Mouse (Mus musculus): ENCODE results near the gene B4galt1. TPM values are rescaled to one million over a fixed set of nuclear protein-coding genes. Genes with fewer than 3 reads are reported as not detected.

The B4galt1 gene
- 10 to 100 TPM; 52.5 to 61.3 TPM for polyA plus RNA-seq (2017; shearing (Covaris generic))

DNA sequence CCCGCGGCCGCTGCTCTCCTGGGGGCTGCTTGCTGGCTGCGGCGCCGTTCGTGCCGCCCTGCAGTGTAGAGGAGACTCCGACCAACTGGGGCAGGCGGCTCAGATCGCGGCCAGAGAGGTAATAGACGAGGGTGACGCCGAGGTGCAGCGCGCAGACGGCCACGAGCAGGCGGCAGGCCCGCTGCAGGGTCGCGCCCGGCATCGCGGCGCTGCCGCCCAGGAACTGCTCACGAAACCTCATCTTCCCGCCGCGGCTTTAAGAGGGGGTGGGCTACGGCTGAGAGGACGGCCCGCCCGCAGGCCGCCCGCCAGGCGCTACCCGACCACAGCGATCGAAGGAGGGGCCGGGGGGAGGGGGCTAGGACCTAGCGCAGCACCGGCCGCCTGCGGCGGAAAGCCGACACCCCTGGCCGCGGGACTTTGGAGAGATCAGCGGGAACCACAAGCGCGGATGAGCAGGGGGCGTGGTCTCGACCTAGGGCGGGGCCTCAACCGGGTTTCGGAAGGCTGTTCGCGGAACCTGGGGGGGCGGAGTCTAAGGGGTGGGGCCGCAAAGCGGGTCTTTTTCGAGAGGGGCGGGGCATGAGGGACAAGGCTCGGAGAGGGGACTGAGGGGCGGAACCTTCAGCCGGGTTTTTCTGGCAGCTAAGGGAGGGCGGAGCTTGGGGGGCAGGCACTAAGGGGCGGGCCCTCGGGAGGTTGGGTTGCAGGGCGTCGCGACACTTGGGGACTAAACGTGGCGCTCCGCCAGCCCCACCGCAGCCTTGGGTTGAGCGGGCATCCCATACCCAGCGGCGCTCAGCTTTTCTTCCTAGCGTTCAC, at the start of gene B4galt1:
B4galt1 (minus strand) TSS at position 441 of the 822 bp plus-strand sequence.
- ATAC-seq = peak; percentile 83

DNA sequence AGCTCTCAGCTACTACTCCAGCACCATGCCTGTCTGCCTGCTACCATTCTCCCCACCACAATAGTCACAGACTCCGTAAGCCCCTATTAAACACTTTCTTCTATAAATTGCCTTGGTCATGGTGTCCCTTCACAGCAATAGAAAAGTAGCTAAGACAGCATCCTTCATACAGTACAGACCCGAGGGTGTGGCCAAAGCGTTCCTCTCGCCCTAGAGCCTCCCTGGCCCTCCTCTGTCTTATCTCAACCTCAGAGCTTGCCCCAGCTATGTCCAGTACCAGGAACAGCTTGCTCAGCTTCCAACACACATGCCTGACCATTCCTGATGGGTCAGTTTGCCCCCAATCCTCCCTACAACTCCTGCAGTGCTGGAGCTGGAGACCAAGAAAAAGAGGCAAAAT, 46.8 kb upstream of the B4galt1 start:
- no peak for ATAC-seq

DNA sequence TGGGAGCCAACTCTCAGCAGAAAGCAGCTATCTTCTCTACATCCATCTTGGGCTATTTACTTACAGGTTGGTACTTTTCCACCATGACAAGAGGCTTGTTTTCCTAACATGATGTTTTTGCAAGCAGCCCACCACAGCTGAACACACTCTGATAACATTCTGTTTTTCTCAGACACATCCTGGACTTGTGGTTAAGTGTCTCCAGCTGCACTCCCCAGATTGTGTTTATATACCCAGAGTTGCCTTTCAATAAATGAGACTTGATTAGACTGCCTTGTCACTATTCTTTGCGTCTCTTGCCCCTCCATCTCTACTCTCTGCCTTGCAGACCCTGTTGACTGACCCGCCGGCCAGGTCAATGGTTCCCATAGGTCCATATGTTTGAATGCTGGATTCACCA, 46.3 kb upstream of the B4galt1 start:
- no peak for ATAC-seq

DNA sequence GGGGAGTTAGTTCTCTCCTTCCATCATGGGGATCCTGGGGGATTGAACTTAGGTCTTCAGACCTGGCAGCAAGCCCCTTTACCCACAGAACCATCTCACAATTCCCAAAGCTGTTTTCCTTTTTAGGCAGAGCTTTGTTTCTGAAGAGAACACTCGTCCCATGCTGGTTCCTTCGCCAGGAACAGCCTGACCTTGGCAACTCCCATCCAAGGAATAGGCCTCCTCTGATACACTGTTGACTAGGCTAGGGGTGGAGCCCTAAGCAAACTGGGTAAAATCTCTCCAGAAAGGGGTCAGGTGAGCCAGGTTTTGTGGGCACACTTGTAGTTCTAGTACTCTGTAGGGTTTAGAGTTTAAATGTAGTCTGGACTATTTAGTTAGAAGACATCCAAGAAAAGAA, 45.5 kb upstream of the B4galt1 start:
- no peak for ATAC-seq

DNA sequence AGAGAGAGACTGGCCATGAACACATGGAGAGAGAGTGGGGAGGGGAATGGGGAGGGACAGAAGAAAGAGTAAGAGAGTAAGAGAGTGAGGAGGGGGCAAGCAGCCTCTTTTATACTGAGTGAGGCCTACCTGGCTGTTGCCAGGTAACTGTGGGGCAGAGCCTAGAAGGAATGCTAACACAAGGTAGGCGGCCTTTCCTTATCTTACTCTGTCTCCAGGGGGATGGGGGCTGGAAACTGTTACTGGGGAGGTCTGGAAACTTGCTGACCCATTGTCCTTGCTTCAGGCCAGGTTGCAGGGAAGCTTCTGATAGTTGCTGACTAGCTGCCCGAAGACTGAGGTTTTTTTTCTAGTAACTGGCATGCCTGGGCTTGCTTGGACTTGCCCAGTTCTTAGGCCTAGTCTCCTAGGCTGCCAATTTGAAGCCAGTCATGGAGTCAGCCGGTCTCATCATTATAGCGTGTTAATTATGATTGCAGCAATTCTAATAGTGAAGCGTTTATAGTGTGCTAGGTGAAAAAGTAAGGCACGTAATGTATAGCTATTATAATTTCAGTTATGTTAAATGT, 44.8 kb upstream of the B4galt1 start:
- ATAC-seq = no peak

DNA sequence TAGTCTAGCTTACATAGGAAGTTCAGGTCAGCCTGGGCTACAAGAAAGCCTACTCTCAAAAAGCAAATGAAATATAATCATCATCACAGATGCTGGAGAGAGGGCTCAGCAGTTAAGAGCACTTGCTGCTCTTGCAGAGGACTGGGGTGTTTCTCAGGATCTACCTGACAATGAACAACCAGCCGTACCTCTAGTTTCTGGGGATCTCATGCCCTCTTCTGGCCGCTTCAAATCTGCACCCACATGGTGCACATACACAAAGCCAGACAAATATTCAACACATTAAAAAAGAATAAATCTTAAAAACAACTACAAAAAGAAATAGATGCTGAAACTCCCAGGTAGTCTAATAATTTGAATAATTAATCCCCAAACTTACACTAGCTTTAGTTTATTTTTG, 41.8 kb upstream of the B4galt1 start:
- ATAC-seq = no peak

DNA sequence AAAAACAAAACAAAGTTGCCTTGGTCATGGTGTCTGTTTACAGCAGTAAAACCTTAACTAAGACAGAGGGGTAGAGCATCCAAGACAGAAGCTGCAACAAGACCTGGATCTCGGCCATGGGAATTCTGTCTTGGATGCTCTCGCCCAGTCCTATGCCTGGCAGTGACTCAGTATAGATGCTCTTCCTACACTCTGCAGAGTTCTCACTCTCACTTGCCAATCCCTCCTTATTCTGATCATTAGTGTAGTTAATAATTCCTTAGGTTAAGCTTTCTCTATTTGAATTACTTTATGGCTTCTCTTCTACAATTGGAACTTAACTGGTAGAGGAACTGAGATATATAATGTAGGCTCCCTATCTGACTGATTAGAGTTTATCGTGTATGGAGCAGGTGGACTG, 41.3 kb upstream of the B4galt1 start:
- ATAC-seq = no peak

DNA sequence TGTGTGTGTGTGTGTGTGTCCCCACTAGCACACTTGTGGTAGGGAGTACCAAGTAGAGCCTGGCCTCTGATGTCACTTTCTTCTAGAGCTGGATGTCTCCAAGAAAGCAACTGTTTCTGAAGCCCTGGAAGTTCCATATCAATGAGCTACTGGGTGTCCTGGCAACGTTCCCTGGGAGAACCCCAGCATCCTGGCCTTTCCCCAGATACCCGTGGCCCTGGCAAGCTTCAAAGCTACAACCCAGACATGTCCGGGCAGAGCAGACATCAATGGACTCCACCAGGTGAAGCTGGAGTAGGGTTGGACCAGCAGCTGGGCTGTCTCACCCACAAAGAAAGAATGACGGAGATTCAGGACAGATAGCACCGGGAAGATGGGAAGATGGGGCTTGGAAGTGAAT, 37.4 kb upstream of the B4galt1 start:
- ATAC-seq = no peak

DNA sequence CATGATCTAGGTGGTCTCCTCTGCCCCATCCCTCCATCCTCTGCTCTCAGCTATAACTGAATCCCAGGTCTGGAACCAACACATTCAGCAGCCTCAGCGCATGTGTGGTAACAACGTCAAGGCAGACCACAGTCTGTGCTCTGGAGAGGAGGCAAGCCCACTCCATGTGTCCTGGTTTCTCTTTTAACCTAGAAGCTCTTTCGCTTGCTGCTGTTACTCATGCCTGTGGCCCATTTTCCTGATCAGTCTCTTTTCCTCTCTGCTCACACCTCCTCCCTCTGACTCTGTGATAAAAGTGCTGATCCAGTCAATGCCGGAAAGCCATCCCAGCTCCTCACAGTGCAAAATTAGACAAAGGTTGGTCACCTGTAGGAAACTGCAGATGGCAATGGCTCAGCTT, 36.2 kb upstream of the B4galt1 start:
- ATAC-seq = no peak

DNA sequence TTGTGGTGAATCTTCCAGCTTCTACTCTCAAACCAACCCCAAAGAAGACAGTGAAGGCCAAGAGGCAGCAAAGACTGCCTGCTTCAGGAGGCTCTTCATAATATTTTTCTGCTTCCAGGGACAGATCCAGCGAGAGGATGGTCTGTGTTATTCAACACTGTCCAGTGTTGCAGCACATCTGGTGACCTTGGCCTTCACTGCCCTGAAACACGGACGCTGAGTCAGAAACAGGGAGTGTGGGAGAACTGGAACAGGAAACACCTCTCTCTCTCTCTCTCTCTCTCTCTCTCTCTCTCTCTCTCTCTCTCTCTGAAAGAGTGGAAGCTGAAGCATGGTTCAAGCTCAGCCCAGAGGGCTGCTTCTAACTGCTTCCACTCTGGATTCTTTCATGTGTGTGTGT, 35.4 kb upstream of the B4galt1 start:
- no peak for ATAC-seq

DNA sequence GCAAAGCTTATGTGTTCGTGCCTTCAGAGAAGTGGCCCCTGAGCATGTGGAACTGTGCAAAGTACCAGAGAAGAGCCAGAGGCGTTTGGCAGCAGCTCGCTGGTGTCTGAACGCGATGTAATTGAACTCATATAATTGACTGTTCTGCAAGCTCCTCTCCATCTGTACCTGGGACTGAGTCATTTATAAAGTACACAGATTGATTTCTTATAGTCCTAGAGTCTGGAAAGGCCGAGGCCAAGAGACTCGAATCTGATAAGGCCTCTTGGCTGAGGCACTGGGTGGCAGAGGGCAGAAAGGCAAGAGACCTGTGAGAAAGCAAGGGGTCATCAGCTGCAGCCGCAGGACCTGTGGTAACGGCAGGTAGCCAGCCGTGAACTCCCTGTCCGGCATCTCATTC, 35.0 kb upstream of the B4galt1 start:
- ATAC-seq = no peak

DNA sequence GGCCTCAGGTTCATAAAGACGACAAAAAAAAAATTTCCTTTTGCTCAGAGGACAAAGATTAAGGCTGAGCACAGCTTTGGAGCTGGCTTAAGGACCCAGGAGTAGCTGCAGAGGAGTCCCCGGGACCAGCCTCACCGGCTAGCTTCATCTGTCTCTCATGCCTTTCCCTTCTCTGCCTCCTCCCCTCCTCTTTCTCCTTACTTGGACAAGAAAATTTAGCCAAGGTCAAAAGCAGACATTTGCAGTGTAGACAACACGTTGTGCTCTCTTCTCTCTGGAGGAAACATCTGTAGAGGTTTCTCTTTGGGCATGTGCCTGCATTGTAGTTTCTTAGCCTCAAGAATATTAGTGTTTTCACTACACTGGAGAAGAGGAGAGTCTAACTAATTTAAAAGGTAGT, 32.1 kb upstream of the B4galt1 start:
- ATAC-seq = no peak

DNA sequence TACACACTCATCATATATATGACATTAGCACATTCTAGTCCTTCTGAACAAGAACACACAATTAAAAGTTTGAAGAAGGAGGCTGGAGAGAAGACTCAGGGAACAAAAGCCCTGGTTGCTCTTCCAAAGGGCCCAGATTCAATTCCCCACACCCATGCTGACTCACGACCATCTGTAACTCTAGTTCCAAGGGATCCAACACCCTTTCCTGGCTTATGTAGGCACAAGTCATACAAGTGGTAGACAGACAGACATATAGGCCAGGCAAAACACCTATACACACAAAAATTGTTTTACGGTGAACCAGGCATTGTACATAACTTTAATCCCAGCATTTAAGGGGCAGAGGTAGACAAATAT, 31.3 kb upstream of the B4galt1 start:
- ATAC-seq = no peak

DNA sequence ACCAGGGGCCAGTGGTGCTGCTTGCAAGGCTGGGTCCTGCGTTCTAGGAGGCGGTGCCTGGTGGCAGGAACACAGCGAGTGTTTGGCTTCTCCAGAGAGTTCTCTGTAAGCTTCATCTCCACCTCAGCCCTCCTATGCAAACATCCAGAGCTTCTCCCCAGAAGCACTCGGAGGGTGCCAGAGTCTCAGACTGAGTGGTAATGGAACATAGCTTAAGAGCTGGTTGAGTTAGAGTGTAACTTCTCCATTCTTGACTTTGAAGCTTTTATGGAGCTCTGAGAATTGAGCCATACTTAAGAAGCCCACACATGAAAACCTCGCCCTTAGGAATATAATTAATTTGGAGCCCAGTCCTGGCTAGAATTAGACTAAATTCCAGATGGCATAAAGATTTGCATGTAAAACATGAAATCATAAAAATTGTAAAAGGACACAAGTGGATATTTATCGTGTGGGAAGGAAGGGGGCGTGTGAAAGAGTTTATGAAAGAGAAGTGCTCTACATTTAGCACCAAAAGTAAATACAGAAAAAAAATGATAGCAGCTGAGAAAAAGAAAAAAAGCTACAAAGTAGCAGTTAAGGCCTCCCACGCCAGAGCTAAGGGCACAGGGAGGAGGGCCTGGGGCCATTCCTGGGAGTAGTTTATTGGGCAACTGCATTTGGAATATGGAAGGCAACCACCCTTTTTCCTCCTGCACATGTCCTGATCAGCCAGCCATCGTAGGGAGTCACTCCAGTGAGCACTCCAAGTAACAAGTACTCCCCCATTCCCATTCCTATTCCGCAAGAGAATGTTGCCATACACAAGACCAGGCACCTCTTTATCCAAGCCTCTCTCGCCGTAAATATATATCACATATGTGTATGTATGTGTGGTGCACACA, 30.7 kb upstream of the B4galt1 start:
- ATAC-seq = no peak

DNA sequence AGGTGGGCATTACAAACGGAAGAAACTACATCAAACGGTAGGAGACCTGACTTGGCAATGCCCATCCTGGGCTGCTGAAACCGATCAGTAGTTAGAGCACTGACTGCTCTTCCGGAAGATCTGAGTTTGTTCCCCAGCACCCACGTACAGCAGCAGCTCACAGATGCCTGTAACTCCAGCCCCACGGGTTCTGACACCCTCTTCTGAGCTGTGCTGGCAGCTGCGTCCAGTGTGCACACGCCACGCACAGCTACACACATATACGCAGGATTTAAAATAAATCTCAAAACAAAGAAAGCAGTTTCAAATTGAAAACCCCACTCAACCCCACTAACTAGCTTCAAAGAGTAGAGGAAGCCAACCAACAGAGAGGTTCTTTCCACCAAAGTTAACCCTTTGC, 29.4 kb upstream of the B4galt1 start:
- peak; percentile 89 for ATAC-seq

DNA sequence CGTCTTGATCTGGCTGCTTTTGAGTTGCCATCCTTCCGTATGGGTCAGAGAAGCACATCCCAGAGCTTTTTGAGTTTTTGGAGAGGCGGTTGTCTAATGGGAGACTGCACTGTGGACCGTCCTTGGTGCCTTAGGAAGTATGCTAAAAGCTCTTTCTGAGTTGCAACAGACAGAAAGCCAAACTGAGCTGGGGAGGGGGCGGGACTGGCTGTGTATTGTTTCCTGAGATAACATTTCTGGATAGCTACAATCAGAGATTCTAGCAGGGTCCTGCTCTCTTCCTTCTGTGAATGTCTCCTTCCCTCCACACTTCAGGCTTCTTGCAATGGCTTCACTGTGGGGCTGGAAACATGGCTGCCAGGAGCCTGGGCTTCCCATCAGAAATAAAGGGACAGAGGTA, 23.7 kb upstream of the B4galt1 start:
- no peak for ATAC-seq

DNA sequence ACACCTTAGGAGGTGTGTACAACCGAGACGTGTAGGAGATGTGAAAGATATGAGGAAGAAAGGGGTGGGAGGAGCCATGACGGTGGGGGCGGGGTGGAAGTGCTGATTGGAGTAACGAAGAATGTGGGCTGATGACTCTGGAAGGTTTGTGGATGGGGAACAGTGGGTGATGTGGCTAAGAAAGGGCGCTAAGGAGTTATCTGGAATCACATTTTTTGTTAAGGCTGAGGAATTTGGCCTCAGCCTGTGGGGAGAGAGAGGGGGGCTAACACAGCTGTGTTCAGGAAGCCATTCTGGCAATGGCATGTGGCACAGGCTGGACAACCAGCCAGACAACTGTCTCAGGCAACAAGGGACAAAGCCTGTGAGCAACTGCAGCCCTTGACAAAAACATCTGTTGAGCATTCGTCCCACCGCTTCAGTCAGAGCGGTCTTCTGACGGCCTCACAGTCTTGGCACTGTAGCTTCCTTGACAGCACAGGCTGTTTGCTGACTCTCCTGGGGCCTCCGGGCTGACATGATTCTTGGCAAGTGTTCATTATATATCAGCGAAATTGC, 23.1 kb upstream of the B4galt1 start:
- peak; percentile 57 for ATAC-seq

DNA sequence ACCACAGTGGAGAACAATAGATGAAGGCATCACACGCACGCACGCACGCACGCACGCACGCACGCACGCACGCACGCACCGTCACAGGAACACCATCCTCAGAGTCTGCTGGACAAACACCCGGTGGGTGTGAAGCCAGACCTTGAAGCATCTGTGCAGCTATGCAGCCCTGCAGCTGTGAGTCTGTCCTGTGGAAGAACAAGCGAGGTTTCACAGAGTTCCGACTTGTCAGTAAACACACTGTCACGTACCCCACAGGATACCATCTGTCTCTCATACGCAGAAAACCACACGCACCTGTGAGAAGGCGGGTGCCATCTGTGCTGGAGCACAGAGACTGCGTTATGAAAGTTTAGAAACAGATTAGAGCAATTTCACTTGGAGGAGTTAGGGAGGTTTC, 22.0 kb upstream of the B4galt1 start:
- ATAC-seq = peak; percentile 88

DNA sequence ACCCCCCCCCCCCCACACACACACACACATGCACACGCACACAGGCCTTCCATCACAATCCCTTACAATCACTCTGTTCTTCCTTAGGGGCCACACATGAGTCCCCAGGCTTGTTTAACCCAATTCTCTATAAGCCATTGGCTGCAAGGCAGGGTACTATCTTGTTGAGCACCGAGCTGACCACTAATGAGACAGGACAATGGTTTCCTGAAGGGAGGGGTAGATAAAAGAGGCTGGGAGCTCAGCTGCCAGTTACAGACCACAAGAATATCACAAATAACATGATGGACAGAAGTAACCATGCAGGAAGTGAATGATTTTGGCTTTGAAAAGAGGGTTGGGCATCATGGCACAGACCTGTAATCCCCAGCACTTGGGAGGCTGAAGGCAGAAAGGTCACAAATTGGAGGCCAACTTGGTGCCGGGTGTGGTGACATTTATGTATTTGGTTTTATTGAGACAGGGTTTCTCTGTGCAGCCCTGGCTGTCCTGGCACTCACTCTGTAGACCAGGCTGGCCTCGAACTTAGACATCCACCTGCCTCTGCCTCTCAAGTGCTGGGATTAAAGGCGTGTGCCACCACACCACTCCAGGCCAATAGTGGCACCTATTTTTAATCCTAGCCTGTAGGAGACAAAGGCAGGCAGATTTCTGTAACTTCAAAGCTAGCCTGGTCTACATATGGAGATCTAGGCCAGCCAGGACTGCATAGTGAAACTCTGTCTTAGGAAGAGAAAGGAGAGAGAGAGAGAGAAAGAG, 21.2 kb upstream of the B4galt1 start:
- ATAC-seq = no peak

DNA sequence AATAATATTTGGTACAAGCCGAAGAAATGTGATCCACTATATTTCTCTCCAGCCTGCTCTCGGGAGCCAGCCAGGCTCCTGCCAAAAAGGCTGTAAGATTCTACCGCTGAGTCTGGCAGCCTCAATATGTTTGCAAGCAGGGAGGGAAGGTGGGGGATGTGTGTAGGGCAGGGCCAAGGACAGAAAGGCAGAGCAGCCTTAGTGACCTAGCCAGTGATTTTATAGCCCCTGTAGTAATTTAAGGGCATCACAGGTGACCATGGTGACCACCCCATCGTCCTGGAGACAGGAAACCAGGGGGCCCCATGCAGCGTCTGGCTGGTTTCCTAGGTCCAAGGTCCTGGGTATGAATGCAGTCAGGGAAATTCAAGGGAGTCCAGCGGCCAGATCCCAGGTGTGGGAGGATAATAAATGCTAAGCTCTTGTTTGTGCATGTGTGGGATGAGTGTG, 20.4 kb upstream of the B4galt1 start:
- no peak for ATAC-seq

DNA sequence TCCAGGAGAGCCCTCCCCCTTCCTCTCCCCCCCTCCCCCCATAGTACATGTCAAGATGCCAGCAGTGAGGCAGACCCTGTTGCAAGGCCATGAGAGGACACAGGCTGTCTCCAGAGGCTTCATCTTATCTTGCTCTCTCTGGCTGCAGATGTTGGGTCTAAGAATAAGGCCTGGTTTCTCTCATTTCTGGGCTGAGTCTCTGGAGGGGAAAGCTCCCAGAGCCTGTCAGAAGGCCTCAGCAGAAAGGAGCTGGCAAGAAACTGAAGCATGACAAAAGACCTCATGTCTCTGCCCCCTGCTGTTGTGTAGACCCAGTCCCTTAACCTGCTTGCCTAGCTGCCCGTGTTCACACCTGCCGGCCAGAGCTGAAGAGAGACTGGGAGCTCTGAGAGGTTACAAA, 19.5 kb upstream of the B4galt1 start:
- ATAC-seq = no peak

DNA sequence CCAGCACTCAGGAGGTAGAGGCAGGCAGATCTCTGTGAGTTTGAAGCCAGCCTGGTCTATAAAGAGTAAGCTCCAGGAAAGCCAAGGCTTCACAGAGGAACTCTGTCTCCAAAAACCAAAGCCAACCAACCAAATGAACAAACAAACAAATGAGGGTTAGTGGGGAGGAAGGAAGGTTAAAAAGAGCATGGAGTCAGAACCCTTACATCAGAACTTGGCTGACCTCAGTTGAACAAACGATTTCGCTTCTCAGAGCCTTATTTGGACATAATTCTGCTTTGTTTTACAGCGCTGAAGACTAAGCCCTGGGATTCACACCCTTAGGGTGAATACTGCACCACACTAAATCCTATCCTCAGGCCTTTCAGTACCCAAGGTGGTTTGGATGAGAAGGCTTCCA, 18.3 kb upstream of the B4galt1 start:
- ATAC-seq = no peak

DNA sequence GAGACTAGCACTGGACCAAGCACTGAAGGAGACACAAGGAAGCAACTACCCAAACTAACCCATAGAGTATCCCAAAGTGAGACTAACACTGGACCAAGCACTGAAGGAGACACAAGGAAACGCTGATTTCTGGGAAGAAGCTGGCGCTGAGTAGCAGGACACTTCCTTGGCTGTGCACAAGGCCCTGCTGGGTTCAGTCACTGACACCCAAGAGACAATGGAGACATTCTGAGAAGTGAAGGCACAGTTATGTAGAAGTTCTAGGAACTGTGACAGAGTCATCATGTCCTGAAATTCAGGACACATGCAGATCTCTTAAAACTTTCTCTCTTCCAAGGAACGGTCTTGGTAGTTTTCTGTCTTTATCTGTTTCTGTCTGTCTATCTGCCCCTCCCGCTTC, 16.4 kb upstream of the B4galt1 start:
- ATAC-seq = no peak

All from CD4-positive, CD25-positive, alpha-beta regulatory T cell, adult 4 months (primary cell).